Mouse (Mus musculus): Measurements from ENCODE around the gene Lrg1.

Gene Lrg1

DNA sequence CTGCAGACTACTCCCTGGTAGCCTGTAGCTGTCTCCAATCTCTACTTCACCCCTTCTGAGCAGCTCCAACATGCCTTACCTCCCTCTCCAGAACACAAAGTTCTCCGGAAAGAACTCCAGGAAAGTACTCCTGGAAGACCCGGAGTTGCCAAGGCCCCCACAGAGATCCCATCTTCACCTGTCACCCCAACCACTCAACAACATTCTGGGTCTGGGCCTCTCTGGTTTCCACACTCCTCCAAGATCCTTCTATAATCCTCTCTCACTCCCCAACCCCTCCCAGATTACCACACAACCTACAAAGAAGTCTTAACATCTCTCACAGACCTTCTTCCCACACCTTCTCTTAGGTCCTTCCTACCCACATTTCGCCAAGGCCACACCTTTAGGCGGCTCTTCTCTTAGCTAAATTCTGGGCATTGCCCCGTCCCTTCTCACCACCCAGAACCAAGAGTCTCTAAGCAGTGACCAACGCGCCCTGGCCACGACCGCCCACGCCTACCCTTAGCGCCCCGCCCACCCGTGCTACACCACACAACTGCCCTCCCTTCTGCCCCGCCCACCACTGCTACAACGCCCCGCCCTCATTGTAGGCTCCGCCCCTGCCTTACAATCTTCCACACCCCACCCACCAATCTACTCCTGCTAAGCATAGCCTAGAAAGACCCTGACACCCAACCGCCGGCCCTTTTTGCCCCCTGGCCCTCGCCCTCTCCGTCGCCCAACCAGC lies 47.5 kb downstream of the Lrg1 start:
- peak; percentile 86 for DNase-seq (ENCODE audit: low read depth)

DNA sequence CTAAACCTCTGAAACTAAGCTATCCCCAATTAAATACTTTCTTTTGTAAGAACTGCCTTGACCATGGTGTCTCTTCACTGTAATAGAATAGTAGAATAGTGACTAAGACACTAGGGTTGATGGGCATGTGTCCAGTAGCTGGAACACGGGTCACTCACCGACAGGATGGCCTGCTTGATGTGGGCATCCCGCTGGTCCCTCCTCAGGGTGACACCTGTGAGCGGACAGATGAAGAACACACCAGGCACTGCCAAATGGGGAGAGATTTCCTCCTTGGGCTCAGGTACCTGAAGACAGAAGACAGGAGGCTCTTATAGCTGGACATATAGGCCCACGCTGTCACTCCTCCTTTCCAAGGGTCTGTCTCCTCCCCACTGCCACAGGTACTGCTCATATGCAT lies 49.6 kb downstream of the Lrg1 start:
- no peak for DNase-seq (ENCODE audit: low read depth)

DNA sequence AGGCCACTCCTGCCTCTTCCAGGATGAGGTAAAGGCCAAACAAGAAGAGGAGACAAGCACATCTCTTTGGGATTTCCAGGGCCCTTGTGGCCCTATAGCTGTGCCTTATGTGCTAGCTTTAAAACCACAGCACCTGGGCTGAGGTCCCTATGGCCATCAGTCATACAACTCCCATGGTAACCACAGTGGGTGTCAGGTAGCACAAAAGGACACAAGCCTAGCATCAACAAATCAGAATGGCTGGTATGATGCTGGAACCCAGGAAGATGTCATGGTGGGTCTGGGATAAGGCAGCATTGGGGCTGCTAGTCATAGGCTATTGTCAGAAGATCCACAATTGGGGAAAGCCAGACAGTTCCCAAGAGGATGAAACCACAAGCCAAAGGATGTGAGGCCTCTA lies 50.7 kb downstream of the Lrg1 start:
- DNase-seq (ENCODE audit: low read depth): no peak
